Mouse (Mus musculus): ENCODE data around the gene Gm8906.
"Not testable (repeated sequence)": the region's sequence is repeated elsewhere in the genome, so short reads cannot be mapped to it uniquely, and the experiment has no call there.

DNA sequence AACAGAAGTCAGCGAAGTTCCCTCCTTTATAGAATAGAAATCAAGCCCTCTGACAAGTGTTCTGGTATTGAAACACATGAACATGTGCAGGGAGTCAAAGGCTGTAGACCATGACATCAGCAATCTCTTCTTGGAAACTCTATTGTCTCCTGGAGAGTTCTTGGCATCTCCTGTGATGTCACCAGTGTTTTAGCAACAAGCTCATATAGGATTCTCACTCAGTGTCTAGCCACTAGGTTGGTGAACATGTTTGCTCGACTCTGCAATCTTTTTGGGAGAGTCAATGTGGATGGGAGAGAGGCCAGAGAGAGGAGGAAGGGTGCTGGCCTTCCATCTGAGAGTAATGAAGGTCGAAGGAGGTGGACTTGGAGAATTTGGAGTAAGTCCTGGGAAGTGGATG, at the start of gene Gm8906:
- TF ChIP-seq POLR2A (IDR thresholded peaks at IDR 0.05; ENCODE audit: borderline replicate concordance, control insufficient read depth, low read depth, low read length); CTCF (IDR thresholded peaks at IDR 0.05; ENCODE audit: control insufficient read depth, insufficient read depth, low read length): not testable (repeated sequence)
